Mouse (Mus musculus) liver, embryonic 15.5 days (tissue): ENCODE measurements around the gene Dip2a. TPM values are rescaled to one million over a fixed set of nuclear protein-coding genes. Genes with fewer than 3 reads are reported as not detected.

Source experiments
- ATAC-seq: fragments of 200-750 bp; cut with Nextera tagmentation; 2 replicates; pipeline ENCODE4 v1.8.0; 2017; ENCODE audit warnings: moderate number of reproducible peaks, mild to moderate bottlenecking, moderate library complexity; ENCODE audit not compliant: insufficient read depth
- H3K27ac ChIP-seq: fragments of 300-500 bp; sonication (generic); replicated peaks from 2 replicates; pipeline ENCODE4 v1.5.1; 2015; ENCODE audit warnings: mild to moderate bottlenecking, inconsistent platforms
- H3K27me3 ChIP-seq: fragments of 300-500 bp; sonication (generic); 2 replicates; pipeline ENCODE4 v1.6.1; 2015; ENCODE audit warnings: mild to moderate bottlenecking, inconsistent platforms
- H3K36me3 ChIP-seq: fragments of 300-500 bp; sonication (generic); replicated peaks from 2 replicates; pipeline ENCODE4 v1.6.1; 2015; ENCODE audit warnings: moderate library complexity, mild to moderate bottlenecking, inconsistent platforms
- H3K4me1 ChIP-seq: fragments of 300-500 bp; sonication (generic); replicated peaks from 2 replicates; pipeline ENCODE4 v1.6.1; 2015; ENCODE audit warnings: inconsistent platforms
- H3K4me2 ChIP-seq: fragments of 300-500 bp; sonication (generic); 2 replicates; pipeline ENCODE4 v1.6.1; 2015; ENCODE audit warnings: moderate library complexity, mild to moderate bottlenecking, inconsistent platforms
- H3K4me3 ChIP-seq: fragments of 300-500 bp; sonication (generic); replicated peaks from 2 replicates; pipeline ENCODE4 v1.5.1; 2015; ENCODE audit warnings: mild to moderate bottlenecking, inconsistent platforms
- H3K9ac ChIP-seq: fragments of 300-500 bp; sonication (generic); 2 replicates; pipeline ENCODE4 v1.6.1; 2015; ENCODE audit warnings: moderate library complexity, mild to moderate bottlenecking, inconsistent platforms
- H3K9me3 ChIP-seq: fragments of 300-500 bp; sonication (generic); replicated peaks from 2 replicates; pipeline ENCODE4 v1.6.1; 2016; ENCODE audit warnings: inconsistent platforms
- WGBS: fragments of 180-500 bp; shearing (Covaris S2); methylation state at CpG from one replicate; pipeline ENCODE4 v1.1.7; 2015; ENCODE audit warnings: mixed read lengths; ENCODE audit not compliant: insufficient replicate concordance; 5-methylcytosine and 5-hydroxymethylcytosine counted together
- polyA plus RNA-seq: library from polyadenylated mRNA; unstranded; fragments of >200 nt; fragmentation: Nextera tagmentation; extraction: Ambion mirVana; gene quantifications from 2 replicates; pipeline ENCODE4 v1.2.1, GENCODE M21; 2015

Dip2a gene
- polyA plus RNA-seq, 1 experiment from 2014 or later = 1.2 TPM

DNA sequence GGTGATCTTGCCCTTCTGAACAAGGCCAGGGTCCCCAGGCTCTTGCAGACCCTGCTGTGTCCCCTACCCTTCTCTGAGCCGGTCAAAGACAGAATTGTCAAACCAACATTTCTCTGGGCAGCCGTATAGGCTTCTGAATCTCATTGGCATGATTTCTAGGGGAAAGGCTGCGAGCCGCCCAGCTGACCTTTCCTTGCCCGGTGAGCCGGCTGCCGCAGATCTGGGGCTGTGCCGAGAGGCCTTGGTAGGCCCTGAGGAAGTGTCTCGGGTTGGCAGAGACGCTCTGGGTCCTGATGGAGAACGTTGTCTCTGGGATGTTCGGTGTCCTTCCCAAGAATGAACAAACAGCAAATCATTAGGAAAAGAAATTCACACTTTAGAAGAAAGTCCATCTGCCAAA is 8.9 kb upstream of the Dip2a start:
- peaks cover 83% of the 10 kb centered on the region for H3K36me3 ChIP-seq
- no peaks in the 10 kb centered on the region for H3K27me3 ChIP-seq
- H3K4me1 ChIP-seq = no peaks in the 10 kb centered on the region
- H3K4me3 ChIP-seq = no peak overlapping the region
- no peaks in the 10 kb centered on the region for H3K9me3 ChIP-seq
- no peak for ATAC-seq
- no peak overlapping the region for H3K4me2 ChIP-seq
- 92% methylated on average over 12 of the region's 12 CpGs for WGBS
- no peak overlapping the region for H3K27ac ChIP-seq
- no peak overlapping the region for H3K9ac ChIP-seq

DNA sequence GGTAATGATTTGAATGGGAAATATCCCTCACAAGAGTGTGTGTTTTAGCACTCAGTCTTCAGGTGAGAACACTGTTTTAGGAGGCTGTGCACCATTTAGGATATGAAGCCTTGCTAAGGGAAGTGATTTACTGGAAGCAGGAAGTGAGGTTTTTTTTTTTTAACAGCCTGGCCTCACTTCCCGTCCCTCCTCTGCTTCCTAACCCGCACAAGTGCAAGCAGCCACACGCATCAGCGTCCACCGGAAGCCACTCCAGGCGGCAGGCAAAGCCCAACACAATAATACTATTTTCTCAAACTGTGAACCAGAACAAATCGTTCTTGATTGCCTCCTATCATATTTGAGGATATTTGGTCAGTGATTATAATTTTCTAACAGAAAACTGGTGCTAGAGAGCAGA is 6.9 kb upstream of the Dip2a start:
- peaks cover 70% of the 10 kb centered on the region for H3K36me3 ChIP-seq
- no peak for ATAC-seq

DNA sequence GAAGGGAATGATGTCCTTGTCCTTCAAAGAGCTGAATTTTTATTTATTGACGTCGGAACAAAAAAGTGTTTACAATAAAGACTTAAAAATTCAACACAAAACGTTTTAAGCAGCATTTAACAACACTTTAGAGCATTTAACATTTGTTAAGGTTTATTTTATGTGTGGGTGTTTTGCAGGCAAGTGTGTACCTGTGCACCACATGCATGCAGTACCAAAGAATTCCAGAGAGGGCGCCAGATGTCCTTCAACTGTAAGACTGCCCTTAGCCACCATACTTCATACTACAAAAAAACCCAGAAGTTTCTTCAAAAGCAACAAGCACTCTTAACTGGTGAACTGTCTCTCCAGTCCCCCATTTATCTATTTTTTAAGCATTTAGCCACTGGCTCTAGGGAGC is 1.5 kb upstream of the Dip2a start:
- 11% methylated on average over 4 of the region's 4 CpGs for WGBS
- no peak overlapping the region for H3K9ac ChIP-seq
- peak overlapping the region; percentile 82 for H3K4me3 ChIP-seq
- H3K36me3 ChIP-seq = peaks cover 18% of the 10 kb centered on the region
- H3K27ac ChIP-seq = no peak overlapping the region
- peak overlapping the region; percentile 99 for H3K4me2 ChIP-seq
- ATAC-seq = no peak
- peaks cover 12% of the 10 kb centered on the region for H3K27me3 ChIP-seq
- no peaks in the 10 kb centered on the region for H3K9me3 ChIP-seq
- H3K4me1 ChIP-seq = peaks cover 24% of the 10 kb centered on the region

More for the DNA sequence above, 6.9 kb upstream of the Dip2a start:
- Histone ChIP-seq H3K9me3 (no peaks in the 10 kb centered on the region), H3K4me1 (no peaks in the 10 kb centered on the region), H3K9ac (no peak overlapping the region), H3K27me3 (no peaks in the 10 kb centered on the region), H3K27ac (no peak overlapping the region), H3K4me3 (no peak overlapping the region), H3K4me2 (no peak overlapping the region)
- 54% methylated on average over 7 of the region's 7 CpGs for WGBS

DNA sequence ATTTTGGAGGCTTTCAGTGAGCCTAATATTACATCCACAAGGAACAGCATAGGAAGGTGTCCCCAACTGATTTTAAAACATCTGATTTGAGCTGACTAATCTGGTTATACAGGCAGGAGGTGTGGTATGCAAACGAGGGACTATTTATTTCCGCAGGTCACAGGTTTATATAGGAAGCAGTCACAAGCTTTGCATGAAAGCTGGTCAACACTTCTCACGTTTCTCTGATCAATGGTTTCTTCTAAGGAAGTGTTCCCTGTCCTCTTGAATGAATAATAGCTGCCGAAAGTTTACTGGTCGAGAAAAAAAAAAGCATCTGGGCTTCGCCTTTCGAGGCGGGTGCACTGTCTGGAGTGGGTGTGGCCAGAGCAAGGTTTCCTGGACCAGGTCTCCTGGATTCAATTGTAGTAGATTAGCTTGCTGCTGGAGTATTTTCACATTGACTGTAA is 976 bp upstream of the Dip2a start:
- H3K4me3 ChIP-seq = peak overlapping the region; percentile 82
- H3K27ac ChIP-seq = 0 out of 2 replicates have a peak overlapping the region, but pooled peaks have one; percentile 55
- peaks cover 24% of the 10 kb centered on the region for H3K4me1 ChIP-seq
- peak overlapping the region; percentile 99 for H3K4me2 ChIP-seq
- H3K36me3 ChIP-seq = peaks cover 14% of the 10 kb centered on the region
- H3K9ac ChIP-seq = peak overlapping the region; percentile 81
- WGBS = 5% methylated on average over 8 of the region's 8 CpGs
- H3K9me3 ChIP-seq = no peaks in the 10 kb centered on the region
- no peak for ATAC-seq
- H3K27me3 ChIP-seq = peaks cover 12% of the 10 kb centered on the region

DNA sequence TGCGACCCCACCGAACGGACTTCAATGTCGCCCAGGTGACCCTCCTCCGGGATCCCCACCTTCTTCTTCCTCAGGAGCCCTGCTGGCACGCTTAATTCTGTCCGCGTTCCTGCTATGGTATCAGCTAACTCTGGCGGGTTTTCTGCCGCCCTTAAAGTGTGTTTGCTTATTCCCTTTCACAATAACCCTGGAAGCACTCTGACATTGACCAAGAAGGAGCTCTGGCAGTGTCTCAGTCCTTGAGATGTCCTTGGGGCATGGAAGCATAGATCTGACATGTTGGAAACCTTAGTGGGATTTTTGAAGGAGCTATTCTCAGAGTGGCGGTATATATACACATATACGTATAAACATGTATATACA is 430 bp upstream of the Dip2a start:
- WGBS = 3% methylated on average over 12 of the region's 12 CpGs
- peak; percentile 38 for ATAC-seq
- H3K4me3 ChIP-seq = peak overlapping the region; percentile 82

DNA sequence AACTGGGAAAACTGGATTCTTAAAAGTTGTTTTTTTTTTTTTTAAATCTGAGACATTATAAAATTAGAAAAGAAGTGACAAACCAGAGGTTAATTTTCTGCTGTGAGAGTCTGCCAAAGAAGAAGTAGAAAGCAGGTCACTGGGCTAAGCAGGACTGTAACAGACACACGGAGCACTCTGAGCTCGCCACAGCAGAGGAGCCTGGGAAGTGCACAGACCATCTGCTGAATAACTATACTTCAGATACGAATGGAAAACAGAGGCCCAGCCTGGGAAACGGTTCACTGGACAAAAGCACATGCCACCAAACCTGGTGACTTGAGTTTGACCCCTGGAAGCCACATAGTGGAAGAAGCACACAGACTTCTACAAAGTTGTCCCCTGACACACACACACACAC is 10.7 kb downstream of the Dip2a start:
- H3K9ac ChIP-seq = no peak overlapping the region
- no peaks in the 10 kb centered on the region for H3K4me1 ChIP-seq
- H3K27ac ChIP-seq = no peak overlapping the region
- 52% methylated on average over 4 of the region's 4 CpGs for WGBS
- no peaks in the 10 kb centered on the region for H3K36me3 ChIP-seq
- no peak for ATAC-seq
- no peak overlapping the region for H3K4me3 ChIP-seq
- H3K27me3 ChIP-seq = no peaks in the 10 kb centered on the region
- H3K9me3 ChIP-seq = no peaks in the 10 kb centered on the region
- H3K4me2 ChIP-seq = no peak overlapping the region

More for the DNA sequence above, 430 bp upstream of the Dip2a start:
- Histone ChIP-seq H3K27me3 (peaks cover 12% of the 10 kb centered on the region), H3K4me1 (peaks cover 24% of the 10 kb centered on the region), H3K27ac (peak overlapping the region; percentile 55), H3K9ac (peak overlapping the region; percentile 81), H3K9me3 (no peaks in the 10 kb centered on the region), H3K36me3 (peaks cover 8% of the 10 kb centered on the region), H3K4me2 (peak overlapping the region; percentile 99)

DNA sequence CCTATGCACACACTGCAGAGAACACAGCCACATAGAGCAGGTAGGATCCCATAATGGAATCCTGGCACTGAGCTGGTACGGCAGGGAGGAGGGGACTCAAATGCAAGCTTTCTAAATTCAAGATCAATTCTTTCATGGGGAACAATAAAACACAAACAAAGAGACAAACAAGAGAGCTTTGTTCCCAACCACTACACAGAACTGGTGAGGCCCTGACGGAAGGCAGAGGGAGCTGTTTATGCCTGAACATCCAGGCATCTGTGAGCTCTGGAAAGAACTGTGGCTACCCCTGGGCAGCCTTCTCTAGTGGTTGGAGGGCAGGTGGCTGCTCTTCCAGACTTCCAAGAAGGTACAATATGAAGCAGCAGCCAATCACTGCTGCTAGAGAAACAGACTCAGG is 13.1 kb downstream of the Dip2a start:
- Histone ChIP-seq H3K27me3 (no peaks in the 10 kb centered on the region), H3K27ac (no peak overlapping the region), H3K9ac (no peak overlapping the region), H3K4me1 (peaks cover 2% of the 10 kb centered on the region; the same call in 1 of the 2 replicates), H3K9me3 (no peaks in the 10 kb centered on the region), H3K4me2 (no peak overlapping the region), H3K36me3 (no peaks in the 10 kb centered on the region), H3K4me3 (no peak overlapping the region)
- no peak for ATAC-seq
- 69% methylated on average over 2 of the region's 2 CpGs for WGBS

DNA sequence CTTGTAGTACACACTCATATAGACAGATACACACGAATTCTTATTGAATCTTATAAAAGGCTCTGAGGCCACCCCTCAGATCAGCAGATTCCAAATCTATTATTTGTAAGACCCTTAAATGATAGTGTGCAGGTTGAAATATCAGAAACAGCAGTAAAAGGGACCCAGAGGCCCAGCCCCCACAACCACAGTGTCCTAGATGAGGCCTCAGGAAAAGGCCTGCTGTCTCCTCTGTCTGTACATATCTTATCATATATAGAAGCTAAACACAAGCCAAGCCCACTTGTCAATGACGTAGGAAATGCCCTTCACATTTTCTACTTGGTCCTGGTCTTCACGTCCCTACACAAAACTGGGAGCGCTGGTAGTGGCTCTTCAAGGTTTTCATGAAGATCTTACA is 16.0 kb downstream of the Dip2a start:
- Histone ChIP-seq H3K9ac (no peak overlapping the region), H3K4me3 (no peak overlapping the region), H3K36me3 (no peaks in the 10 kb centered on the region), H3K27me3 (no peaks in the 10 kb centered on the region), H3K27ac (no peak overlapping the region), H3K9me3 (no peaks in the 10 kb centered on the region), H3K4me2 (no peak overlapping the region), H3K4me1 (peaks cover 2% of the 10 kb centered on the region; the same call in 1 of the 2 replicates)
- ATAC-seq = no peak
- WGBS = 33% methylated on average over 4 of the region's 4 CpGs

DNA sequence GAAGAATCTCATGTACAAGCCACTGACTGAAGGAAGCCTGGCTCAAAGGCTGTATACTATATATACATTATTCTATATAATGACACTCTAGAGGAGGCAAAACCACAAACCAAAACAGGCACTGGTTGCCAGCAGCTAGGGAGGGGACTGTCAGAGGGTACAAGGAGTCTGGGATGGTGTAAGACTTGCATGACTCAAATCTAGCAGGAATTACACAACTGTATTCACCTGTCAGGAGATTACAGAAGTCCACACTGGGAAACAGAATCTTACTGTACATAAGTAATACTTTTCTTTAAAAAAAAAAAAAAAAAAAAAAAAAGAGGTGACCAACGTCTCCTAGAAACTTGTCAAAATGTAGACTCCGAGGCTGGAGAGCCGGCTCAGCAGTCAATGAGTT is 16.5 kb downstream of the Dip2a start:
- 41% methylated on average over 3 of the region's 3 CpGs for WGBS
- H3K4me1 ChIP-seq = peaks cover 2% of the 10 kb centered on the region; the same call in 1 of the 2 replicates
- no peaks in the 10 kb centered on the region for H3K27me3 ChIP-seq
- H3K36me3 ChIP-seq = no peaks in the 10 kb centered on the region
- H3K9me3 ChIP-seq = no peaks in the 10 kb centered on the region
- H3K4me3 ChIP-seq = no peak overlapping the region
- H3K27ac ChIP-seq = no peak overlapping the region
- no peak overlapping the region for H3K9ac ChIP-seq
- ATAC-seq = no peak
- no peak overlapping the region for H3K4me2 ChIP-seq

DNA sequence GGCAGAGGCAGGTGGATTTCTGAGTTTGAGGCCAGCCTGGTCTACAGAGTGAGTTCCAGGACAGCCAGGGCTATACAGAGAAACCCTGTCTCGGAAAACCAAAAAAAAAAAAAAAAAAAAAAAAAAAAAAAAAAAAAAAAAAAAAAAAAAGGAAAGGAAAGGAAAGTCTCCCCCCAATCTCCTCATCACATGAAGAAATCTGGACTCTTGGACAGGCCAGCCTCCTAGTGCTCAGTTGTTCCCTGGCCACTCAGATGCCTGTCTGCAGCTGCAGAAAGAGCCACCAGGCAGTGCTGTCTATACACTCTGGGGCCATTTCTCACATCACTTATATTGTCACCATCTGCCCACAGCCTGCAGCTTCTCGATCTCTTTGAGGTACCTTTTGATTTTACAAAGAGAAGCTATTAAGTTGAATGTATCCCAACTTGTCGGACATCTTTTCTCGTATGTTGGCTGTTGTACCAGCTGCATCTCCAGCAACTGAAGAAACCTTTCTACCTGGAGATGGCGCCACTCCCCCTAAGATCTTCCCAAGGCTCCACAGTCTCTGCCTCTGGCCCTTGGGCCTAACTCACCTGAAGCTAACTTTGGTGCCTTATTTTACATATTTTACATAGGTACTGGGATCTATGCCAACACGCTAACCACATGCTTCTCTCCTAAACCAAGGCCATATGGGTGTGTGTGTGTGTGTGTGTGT is 18.6 kb downstream of the Dip2a start:
- Histone ChIP-seq H3K36me3 (no peaks in the 10 kb centered on the region), H3K27ac (no peak overlapping the region), H3K9me3 (no peaks in the 10 kb centered on the region), H3K9ac (no peak overlapping the region), H3K27me3 (no peaks in the 10 kb centered on the region), H3K4me3 (no peak overlapping the region), H3K4me1 (peaks cover 2% of the 10 kb centered on the region; the same call in 1 of the 2 replicates), H3K4me2 (no peak overlapping the region)
- WGBS = 61% methylated on average over 6 of the region's 6 CpGs
- no peak for ATAC-seq

DNA sequence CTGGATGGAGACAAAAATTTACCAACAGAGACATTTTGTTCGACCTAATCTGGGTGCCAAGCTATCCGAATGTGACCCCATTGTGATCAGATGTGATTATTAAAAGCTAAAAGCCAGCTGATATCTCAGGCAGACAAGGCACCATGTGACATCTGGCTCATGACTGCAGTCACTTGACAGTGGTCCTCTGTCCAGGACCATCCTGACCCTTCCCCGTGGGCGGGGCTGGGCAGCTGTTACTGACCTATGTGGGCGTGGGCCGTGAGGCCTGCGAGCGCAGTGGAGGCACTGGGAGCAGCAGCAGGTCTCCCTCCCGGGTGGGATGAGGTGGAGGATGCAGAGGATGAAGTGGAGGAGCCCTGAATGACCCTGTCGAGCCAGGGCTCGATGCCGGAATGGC is 27.5 kb downstream of the Dip2a start:
- Histone ChIP-seq H3K27ac (no peak overlapping the region), H3K36me3 (peaks cover 6% of the 10 kb centered on the region; the same call in 1 of the 2 replicates), H3K4me3 (no peak overlapping the region), H3K9me3 (no peaks in the 10 kb centered on the region), H3K4me1 (no peaks in the 10 kb centered on the region), H3K27me3 (no peaks in the 10 kb centered on the region), H3K9ac (no peak overlapping the region), H3K4me2 (no peak overlapping the region)
- 70% methylated on average over 12 of the region's 12 CpGs for WGBS
- no peak for ATAC-seq

DNA sequence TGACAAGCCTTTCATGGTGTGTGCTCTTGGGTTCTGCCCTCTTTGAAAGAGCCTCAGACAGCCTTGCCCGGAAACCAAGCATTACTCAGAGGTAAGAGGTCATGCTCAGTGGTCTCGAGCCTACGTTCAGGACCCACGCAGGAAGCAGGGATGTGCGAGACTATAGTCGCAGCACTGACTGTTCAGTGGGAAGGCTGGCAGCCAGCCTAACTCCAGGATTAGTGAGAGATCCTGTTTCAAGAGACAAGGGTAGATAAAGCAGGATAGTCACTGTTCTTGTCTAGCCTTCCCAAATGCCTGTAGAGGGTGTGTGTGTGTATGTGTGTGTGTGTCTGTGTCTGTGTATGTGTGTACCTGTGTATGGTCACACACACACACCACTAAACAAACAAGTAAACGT is 28.9 kb downstream of the Dip2a start:
- Histone ChIP-seq H3K9me3 (no peaks in the 10 kb centered on the region), H3K36me3 (peaks cover 7% of the 10 kb centered on the region; the same call in 1 of the 2 replicates), H3K9ac (no peak overlapping the region), H3K4me3 (no peak overlapping the region), H3K27ac (no peak overlapping the region), H3K4me1 (no peaks in the 10 kb centered on the region), H3K27me3 (no peaks in the 10 kb centered on the region), H3K4me2 (no peak overlapping the region)
- 68% methylated on average over 7 of the region's 7 CpGs for WGBS
- ATAC-seq = no peak
